Mouse (Mus musculus) c-Kit-positive CD71-negative TER-119-negative erythroid progenitor cells, embryonic 14.5 days (primary cell): ENCODE results near the gene Slc1a1.

Experiments
- DNase-seq: peaks from one replicate; pipeline ENCODE4 v3.0.0-alpha.2; 2013; ENCODE audit warnings: low read depth

Slc1a1 gene

DNA sequence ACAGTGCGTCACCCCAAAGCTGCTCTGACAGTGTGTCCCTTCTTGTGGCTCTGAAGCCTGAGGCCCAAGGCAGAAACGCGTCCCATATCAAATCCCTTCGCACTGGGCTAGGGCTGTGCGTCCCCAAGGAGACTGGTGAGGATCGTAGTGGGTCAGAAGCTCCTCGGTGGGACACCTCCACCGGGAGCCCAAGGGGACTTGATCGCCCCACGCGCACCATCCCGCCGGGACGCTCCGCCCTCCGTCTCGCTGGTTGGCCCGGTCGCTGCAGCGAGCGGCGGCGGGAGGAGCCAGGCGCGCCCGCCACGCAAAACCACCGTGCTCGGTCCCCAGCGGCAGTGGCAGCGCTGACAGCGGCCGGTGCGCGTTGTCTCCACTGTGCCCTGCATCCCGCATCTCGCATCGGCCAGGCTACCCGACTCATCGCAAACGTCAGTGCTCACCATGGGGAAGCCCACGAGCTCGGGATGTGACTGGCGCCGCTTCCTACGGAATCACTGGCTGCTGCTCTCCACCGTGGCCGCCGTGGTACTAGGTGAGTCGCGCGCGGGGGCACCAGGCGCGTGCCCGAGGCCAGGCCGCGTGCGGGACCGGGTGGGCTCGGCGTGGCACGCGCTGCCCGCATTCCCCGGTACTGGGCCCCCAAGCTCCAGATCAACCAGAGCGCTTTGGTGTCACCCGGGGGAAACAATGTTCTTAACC, at the start of gene Slc1a1:
Gene Slc1a1 (plus strand): TSS at position 252 of the 702 bp plus-strand sequence.
- DNase-seq: no peak

DNA sequence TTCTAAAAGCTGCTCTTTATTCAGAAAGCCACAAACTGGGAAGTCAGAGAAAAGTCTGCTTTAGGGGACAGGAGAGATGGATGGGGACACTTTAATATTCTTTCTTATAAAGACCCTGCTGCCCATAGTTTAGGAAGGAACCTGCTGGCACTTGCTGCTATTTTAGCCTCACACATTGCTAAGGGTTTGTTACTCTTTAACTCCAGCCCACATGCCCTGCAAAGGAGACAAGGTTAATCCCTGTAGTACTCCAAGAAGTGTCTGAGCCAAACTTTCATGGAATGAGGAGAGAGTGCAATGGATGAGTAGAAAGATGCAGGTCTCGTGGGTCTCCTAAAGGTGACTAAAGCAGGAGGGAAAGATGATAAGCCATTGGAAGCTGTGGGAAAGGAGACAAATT, 44.7 kb upstream of the Slc1a1 start:
- no peak for DNase-seq

DNA sequence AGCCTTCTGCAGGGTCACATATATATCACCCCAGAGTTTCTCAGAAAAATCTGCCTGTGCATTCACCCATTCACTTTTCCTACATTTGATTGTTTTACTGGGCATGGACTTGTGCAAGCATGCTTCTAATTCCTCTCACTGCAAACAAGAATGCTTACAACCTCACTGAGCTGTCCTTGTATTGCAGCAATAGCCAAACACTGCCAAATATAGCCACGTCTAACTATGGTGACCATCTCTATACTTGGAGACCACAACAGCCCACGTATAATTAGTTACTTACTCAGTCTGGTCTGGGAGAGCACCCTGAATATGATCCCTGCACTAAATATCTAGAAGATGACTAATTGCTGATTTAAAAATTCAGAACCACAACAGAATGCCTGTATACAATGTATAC, 41.5 kb upstream of the Slc1a1 start:
- DNase-seq: no peak

- no peak for DNase-seq
Measured at GRCm38 (mm10) chr19:28796146-28796848, 38.6 kb upstream of the Slc1a1 start.

DNA sequence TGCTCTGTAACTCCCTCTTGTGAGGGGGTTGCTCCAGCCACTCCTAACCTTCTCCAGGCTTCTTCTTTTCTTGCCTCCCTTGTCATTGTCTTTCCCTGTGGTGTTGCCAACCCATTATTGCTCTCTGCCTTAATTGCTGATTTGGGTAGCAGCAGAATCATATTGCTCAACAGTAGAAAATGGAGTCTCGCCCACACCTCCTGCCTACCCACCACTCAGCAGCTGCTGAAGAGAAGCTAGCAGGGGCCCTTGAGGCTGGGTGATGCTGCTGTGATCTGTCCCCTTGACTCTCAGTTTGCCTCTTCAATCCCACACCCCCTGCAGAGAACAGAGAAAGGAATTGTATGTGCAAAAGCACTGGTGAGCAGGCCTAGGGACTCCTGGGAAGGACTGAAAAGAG, 37.9 kb upstream of the Slc1a1 start:
- no peak for DNase-seq

DNA sequence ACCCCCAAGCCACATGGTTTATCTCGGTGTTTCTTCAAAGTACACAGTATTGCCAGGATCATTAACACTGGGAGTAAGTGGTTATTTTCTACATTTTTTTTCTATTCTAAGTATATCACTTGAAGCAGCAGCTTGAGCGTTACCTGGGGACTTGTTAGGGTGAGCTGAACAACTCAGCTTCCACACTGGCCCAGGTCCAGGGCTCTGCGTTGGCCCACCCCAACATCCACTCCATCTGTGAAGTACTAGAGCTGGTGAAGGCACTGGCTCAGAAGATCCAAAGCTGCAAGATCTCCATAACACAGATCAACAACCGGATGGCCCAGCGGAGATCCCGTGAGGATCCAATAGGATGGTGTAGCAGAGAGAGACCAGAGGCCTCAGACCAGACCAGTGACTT, 37.2 kb upstream of the Slc1a1 start:
- DNase-seq: no peak

GRCm38 (mm10) chr19:28800448-28800847, 34.4 kb upstream of the Slc1a1 start:
- no peak for DNase-seq

GRCm38 (mm10) chr19:28806276-28806675, 28.6 kb upstream of the Slc1a1 start:
- DNase-seq: no peak

DNA sequence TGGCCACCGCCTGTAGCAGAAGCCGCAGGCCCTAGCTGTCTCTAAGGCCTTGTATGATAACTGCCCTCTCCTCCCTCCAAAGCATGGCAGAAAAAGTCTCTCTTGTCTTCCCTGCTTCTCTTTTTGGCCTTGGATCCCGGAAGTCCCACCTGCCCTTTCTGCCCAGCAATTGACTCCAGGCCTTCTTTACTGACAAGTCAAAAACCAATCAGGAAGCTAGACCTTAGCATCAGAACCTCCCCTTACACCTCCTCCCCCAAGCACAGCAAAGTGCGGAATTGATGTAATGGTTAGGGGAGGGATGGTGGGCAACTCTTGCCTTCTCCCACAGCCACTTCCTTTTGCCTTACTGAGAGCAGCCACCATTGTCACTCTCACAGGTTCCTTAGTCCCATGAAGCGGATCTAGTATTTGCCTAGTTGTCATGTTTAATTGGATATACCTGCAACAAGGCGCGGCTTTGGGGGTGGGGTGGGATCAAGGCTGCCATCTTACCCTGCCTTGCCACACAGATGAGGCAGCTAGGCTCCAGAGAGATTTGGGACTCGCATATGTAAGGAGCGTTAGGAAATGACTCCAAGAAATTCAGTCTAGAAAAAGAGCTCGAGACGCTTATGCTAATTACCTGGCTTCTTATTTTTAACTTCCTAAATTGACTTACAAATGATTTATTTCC, 27.9 kb upstream of the Slc1a1 start:
- DNase-seq: no peak

- DNase-seq: no peak
Measured at GRCm38 (mm10) chr19:28807497-28807871, 27.4 kb upstream of the Slc1a1 start.

DNA sequence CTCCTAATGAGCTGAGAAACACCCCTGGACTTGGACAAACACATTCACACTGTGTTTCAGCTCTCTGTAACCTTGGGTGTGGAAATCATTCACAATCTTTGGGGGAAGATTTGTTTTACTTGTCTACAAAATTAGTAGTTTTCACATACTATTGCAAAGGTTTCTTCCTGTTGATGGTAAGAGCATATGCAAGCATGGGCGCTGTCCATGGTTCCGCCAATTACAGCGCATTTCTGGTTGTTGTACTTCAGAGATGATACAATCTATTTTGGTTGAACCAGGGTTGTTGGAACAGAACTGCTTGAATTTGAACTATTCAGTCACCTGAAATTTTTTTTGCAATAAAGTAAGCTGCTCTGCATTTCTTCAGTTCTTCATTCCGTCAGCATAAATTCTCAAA, 16.6 kb upstream of the Slc1a1 start:
- DNase-seq: no peak

GRCm38 (mm10) chr19:28827697-28828328, 7.0 kb upstream of the Slc1a1 start:
- no peak for DNase-seq

GRCm38 (mm10) chr19:28831324-28831723, 3.5 kb upstream of the Slc1a1 start:
- no peak for DNase-seq

DNA sequence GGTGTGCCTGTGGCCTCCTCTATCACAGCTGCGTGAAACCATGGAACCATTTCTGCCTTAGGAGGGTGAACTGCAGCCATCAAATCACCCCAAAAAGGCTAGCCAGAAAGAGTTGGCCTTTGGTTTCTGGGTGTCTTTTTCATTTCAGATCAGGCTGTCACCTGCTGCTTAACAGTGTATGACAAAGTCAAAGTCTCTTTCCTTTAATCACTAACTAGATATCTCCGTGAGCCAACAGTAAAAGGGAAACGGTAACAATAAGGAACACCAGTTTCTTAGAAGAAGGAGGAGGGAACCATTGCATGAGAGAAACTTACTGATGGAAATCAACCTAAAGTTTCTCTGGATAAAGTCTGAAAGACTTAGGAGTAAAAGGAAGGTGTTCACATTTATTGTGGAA, 2.2 kb upstream of the Slc1a1 start:
- no peak for DNase-seq

GRCm38 (mm10) chr19:28834388-28834787, 461 bp upstream of the Slc1a1 start:
- DNase-seq: no peak

GRCm38 (mm10) chr19:28835500-28835864, 633 bp downstream of the Slc1a1 start:
- DNase-seq: no peak

- DNase-seq: no peak
Measured at GRCm38 (mm10) chr19:28836116-28836515, 1.3 kb downstream of the Slc1a1 start.

- no peak for DNase-seq
Measured at GRCm38 (mm10) chr19:28836651-28837410, 2.0 kb downstream of the Slc1a1 start.

- no peak for DNase-seq
Measured at GRCm38 (mm10) chr19:28838796-28839195, 3.9 kb downstream of the Slc1a1 start.

DNA sequence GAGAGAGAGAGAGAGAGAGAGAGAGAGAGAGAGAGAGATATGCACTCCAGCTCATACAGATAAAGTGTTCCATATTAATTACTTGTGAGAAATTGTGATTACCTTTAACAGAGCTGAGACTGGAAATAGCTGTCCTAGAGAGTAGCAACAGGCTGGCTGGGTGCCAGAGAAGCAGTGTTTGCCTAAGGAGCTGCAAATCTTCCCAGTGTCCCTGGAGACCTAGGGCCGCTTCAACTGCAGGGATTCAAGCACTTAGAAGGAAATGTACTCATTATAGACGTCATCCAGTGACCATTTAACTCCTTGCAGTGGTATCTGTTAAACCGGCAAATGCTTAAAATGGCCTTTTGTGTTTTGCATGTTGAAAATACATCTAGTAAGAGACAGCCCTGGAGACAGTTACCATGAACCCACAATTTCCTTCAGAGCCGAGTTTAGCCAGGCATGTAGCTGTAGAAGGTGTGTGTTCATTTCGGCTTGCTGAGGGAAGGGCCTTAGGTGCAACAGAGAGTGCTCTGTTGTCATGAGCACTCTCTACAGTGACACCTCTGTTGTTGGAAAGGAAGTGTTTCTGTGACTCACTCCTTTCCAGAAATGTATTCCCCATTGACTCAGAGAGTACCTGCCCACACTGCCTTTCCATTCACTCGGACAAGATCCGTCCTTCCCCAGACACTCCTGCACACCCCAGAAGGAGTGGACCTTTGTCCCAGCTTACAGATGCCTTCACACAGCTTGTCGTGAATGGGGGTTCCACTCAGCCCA, 10.3 kb downstream of the Slc1a1 start:
- no peak for DNase-seq

DNA sequence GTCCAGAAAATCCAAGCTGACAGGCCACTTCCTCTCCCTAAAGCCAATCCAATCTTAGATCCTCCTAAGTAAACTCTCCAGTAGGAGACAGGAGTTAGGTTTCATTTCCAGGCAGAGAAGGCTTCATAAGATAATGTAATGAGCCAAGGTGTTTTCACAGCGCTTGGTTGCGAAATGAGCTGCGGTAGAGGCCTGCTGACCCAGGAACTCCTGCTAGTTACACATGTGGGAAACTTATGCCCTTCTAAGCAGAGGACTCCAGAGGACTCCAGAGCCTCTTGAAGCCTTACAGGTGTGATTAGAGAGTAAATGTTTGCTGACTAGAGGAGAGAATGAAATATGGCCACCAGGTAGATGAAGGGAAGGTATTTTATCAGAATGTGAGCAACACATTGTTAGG, 15.7 kb downstream of the Slc1a1 start:
- no peak for DNase-seq
